Mouse (Mus musculus) olfactory bulb, adult 2 months (tissue): ENCODE data around the gene Pdcd2l.
"Not testable (repeated sequence)": the region's sequence is repeated elsewhere in the genome, so short reads cannot be mapped to it uniquely, and the experiment has no call there.

Experiments
- CTCF ChIP-seq: fragments of 200-500 bp; IDR thresholded peaks from 2 replicates; pipeline ENCODE4 v1.5.1; 2012; ENCODE audit warnings: low read depth, mild to moderate bottlenecking, low read length, moderate library complexity; ENCODE audit not compliant: insufficient read depth
- POLR2A ChIP-seq: fragments of 200-500 bp; IDR thresholded peaks from 2 replicates; pipeline ENCODE4 v1.6.1; 2012; ENCODE audit warnings: mild to moderate bottlenecking, low read depth, low read length, moderate library complexity; ENCODE audit not compliant: insufficient read depth

DNA sequence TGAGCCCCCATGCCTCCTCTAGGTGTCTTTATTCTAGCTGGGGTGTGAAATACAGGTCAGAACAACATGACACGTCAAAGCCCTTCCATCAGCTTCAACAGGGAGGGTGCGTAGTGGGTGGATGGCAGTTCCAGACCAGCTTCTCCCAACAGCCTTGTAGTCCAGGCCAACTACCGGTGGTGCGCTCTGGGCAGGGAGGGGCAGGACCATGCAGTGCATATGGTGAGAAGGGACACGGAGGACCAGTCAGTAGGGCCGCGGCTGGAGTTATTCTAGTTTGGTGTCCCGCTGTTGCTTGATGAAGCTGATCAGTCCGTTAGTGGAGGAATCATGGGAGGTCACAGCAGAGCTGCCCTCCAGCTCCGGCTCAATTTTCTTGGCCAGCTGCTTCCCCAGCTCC lies 5.7 kb upstream of the Pdcd2l start:
- not testable (repeated sequence) for TF ChIP-seq CTCF, POLR2A
